Mouse (Mus musculus): ENCODE measurements at regions not wholly inside any gene's neighbourhood (a gene's known extent, or its start where the extent isn't known, plus 50 kb on each side); places are given as distances from the start of the nearest gene placed in this dataset.

DNA sequence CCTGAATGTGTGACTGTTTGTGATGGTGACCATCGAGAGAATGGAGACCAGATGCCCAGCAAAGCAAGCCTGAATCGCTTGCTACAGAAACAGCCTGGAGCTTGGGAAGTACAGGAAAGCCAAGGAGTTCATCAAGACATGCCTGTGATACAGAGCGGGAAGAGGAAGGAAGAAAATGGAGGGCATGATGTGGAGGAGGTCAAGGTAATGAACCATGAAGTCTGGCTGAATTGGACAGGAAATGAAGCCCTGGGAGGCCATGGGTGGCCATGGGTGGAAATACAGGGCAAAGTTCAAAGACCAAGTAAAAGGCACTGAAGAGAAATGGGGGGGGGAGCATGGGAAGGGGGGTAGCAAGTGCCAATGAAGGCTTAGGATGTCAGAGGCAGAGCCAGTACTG lies 227.2 kb upstream of the Pou3f3 start:
- TF ChIP-seq CTCF (IDR thresholded peaks at IDR 0.05) (no peak), POLR2A (IDR thresholded peaks at IDR 0.05; ENCODE audit: insufficient read depth, low read depth, low read length) (no peak), EP300 (IDR thresholded peaks at IDR 0.05; ENCODE audit: insufficient read depth, low read depth, low read length) (no peak)

All from heart, adult 2 months (tissue).